Mouse (Mus musculus) kidney, adult 2 months (tissue): ENCODE results near the gene Plpp3. TPM values are rescaled to one million over a fixed set of nuclear protein-coding genes. Genes with fewer than 3 reads are reported as not detected.
A peak's percentile ranks its signal among the peaks of the same experiment; 100 is the strongest.

Source experiments
- DNase-seq: peaks from one replicate; pipeline ENCODE4 v3.0.0; 2021
- H3K27ac ChIP-seq: fragments of 200-500 bp; 2 replicates; pipeline ENCODE4 v1.5.1; 2012; ENCODE audit warnings: low read depth, low read length, control low read depth, inconsistent platforms; ENCODE audit not compliant: insufficient read depth
- H3K27me3 ChIP-seq: fragments of 200-500 bp; replicated peaks from 2 replicates; pipeline ENCODE4 v1.6.1; 2012; ENCODE audit warnings: mild to moderate bottlenecking, moderate library complexity, low read length, inconsistent platforms; ENCODE audit not compliant: control insufficient read depth, insufficient read depth
- H3K36me3 ChIP-seq: fragments of 200-500 bp; 2 replicates; pipeline ENCODE4 v1.6.1; 2012; ENCODE audit warnings: mild to moderate bottlenecking, moderate library complexity, low read length, inconsistent platforms; ENCODE audit not compliant: control insufficient read depth, insufficient read depth
- H3K4me1 ChIP-seq: fragments of 200-500 bp; 2 replicates; pipeline ENCODE4 v1.6.1; 2011; ENCODE audit warnings: low read length; ENCODE audit not compliant: control insufficient read depth, insufficient read depth
- H3K4me3 ChIP-seq: fragments of 200-500 bp; 2 replicates; pipeline ENCODE4 v1.5.1; 2011; ENCODE audit warnings: mild to moderate bottlenecking, low read depth, low read length, control low read depth; ENCODE audit not compliant: insufficient read depth
- CTCF ChIP-seq: fragments of 200-500 bp; conservative IDR thresholded peaks from 2 replicates; pipeline ENCODE4 v1.5.1; 2011; ENCODE audit warnings: low read depth, mild to moderate bottlenecking, control low read depth, low read length, moderate library complexity, mixed read lengths; ENCODE audit not compliant: insufficient read depth, insufficient read length
- POLR2A ChIP-seq: fragments of 200-500 bp; IDR thresholded peaks from one replicate; pipeline ENCODE4 v1.6.1; 2011; ENCODE audit warnings: low read depth, low read length, control low read depth
- WGBS: fragments of 180-500 bp; shearing (Covaris S2); methylation state at CpG from one replicate; pipeline ENCODE4 v1.1.7; 2018; 5-methylcytosine and 5-hydroxymethylcytosine counted together
- polyA plus RNA-seq: library from polyadenylated mRNA; depleted of rRNA; stranded (reverse); fragments of >200 nt; gene quantifications from 2 replicates; pipeline ENCODE4 v1.2.3, GENCODE M21; 2012

Plpp3 gene
- polyA plus RNA-seq, 1 experiment, result 77.7 TPM

DNA sequence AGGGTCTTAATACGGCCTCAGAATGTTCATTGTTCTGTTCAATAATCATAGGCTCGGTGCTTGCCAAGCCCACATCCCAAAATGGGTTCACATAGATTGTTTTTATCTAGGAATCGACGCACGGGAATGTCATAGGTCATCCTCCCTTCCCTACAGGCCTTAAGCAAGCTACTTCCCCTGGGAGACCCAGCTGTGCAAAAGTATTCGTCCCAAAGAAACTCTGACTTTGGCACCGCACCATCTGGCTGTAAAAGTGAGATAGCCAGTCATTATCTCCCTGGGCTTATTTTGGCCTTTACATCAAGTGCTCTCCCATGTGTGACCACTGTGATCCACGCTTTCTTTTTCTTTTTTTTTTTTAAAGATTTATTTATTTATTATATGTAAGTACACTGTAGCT, 42.2 kb downstream of the Plpp3 start:
- no peak for TF ChIP-seq POLR2A
- no peak for TF ChIP-seq CTCF
- DNase-seq, result no peak
- Histone ChIP-seq H3K27ac (no peak overlapping the region), H3K27me3 (no peaks in the 10 kb centered on the region), H3K4me1 (peaks cover 15% of the 10 kb centered on the region; the same call in 1 of the 2 replicates), H3K4me3 (no peak overlapping the region), H3K36me3 (no peaks in the 10 kb centered on the region)
- 64% methylated on average over 8 of the region's 8 CpGs for WGBS

DNA sequence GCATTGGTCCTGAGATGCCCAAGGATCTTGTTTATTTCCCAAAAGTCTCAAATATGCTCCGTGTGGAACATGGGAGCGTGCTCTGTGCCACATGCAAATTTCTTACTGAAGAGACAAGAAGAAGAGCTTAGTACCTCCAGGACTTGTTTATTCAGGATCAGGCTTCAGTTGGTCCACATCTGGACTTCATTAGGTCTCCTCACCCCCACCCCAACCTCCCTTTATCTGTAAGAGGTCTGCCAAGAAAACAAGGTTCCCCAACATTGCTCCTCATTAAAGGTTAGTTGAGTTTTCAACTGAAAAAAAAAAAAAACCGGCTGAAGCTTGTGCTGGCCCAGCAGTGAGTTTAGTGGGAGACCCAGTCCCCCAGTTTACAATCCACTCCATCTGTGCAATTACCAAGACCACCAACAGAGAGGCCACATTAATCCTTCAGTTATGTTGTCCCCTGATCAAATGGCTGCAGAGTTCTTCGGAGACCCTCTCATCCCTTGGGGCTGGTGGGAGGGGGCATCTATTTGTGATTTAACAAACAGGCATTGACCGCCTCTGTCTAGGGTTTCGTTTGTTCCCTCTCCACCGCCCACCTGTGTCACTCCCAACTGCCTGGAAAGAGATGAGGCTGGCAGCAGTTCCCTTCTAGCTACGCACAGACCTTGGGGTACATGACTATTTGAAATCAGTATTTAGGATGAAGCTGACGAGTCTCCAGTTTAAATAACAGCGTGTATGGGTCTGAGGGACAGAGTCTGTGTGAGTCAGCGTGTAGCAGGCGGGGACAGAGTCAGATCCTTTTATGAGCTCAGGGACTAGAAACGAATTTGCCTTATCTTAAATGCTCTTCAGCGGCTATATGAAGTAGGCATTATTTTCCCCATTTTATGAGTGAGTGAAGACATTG, 43.7 kb downstream of the Plpp3 start:
- no peak for DNase-seq
- no peak for TF ChIP-seq POLR2A
- no peak for TF ChIP-seq CTCF
- Histone ChIP-seq H3K27me3 (no peaks in the 10 kb centered on the region), H3K4me3 (no peak overlapping the region), H3K27ac (no peak overlapping the region), H3K4me1 (peaks cover 23% of the 10 kb centered on the region), H3K36me3 (no peaks in the 10 kb centered on the region)
- WGBS, result 73% methylated on average over 14 of the region's 14 CpGs

DNA sequence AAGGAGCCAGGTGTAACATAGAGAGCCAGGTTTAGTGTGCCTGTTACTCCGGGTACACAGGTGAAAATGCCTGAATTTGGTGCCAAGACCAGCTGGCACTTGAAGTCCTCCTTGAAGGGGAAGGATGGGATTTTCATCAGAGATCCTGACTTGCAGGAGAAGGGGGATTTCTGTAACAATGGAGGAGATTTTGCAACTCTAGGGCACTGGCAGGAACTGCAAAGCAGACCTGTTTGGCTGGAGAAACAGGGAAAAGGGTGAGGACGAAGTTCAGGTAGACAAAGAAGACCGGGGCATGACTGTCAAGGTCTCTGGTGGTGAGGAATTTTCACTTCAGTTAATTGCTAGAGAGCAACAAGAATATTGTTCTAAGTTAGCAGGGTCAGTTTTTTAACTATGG, 45.3 kb downstream of the Plpp3 start:
- no peak overlapping the region for H3K27ac ChIP-seq
- no peaks in the 10 kb centered on the region for H3K36me3 ChIP-seq
- DNase-seq, result peak; percentile 63
- H3K4me3 ChIP-seq, result no peak overlapping the region
- H3K4me1 ChIP-seq, result peaks cover 25% of the 10 kb centered on the region
- no peaks in the 10 kb centered on the region for H3K27me3 ChIP-seq
- no peak for TF ChIP-seq CTCF
- no peak for TF ChIP-seq POLR2A
- WGBS, result 47% methylated on average over 3 of the region's 3 CpGs

DNA sequence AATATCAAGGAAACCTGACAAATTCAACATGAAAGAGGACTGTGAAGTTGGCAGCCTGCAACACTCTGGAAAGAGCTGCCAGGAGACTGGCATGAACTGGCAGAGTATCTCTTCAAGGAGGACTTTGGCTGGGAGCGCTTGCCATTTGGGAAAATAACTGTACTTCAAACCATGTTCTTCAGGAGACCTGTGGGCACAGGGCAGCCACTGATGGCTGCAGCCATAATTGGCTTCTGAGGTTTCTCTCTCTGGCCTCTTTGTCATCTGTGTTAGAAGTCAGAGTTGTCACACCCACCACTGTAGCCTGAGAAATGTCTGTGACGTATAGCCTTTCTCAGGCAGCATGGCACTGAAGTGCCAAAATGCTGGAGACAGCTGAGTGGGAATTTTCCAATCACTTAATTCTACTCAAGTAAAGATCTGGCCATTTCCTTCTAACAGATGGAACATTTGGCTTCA, 46.2 kb downstream of the Plpp3 start:
- peaks cover 25% of the 10 kb centered on the region for H3K4me1 ChIP-seq
- TF ChIP-seq POLR2A (no peak), CTCF (no peak)
- no peaks in the 10 kb centered on the region for H3K27me3 ChIP-seq
- 62% methylated on average over 2 of the region's 2 CpGs for WGBS
- H3K4me3 ChIP-seq, result no peak overlapping the region
- no peak overlapping the region for H3K27ac ChIP-seq
- DNase-seq, result peak; percentile 71
- no peaks in the 10 kb centered on the region for H3K36me3 ChIP-seq

DNA sequence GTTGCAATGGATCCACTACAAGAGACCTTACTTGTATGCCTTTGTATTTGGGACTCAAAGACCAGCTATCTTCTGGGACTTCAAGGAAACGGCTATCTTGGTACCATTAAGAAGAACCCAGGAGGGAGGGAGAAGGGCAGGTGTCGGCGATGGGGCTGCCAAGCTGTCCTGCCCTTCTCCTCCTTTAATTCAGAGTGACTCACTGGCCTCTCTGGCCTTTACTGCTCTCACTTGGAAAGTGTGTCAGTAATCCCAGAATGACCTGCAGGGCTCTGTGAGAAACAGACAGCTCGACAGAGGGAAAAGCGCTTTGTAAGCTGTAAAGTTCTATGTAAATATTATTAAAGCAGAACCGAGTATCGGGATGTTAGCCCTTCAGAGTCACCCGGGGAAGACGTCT, 46.9 kb downstream of the Plpp3 start:
- DNase-seq, result no peak
- H3K4me3 ChIP-seq, result no peak overlapping the region
- no peaks in the 10 kb centered on the region for H3K27me3 ChIP-seq
- WGBS, result 57% methylated on average over 9 of the region's 9 CpGs
- no peaks in the 10 kb centered on the region; the same call in 1 of the 2 replicates for H3K36me3 ChIP-seq
- TF ChIP-seq CTCF, result no peak
- TF ChIP-seq POLR2A, result no peak
- H3K4me1 ChIP-seq, result peaks cover 25% of the 10 kb centered on the region
- H3K27ac ChIP-seq, result no peak overlapping the region

DNA sequence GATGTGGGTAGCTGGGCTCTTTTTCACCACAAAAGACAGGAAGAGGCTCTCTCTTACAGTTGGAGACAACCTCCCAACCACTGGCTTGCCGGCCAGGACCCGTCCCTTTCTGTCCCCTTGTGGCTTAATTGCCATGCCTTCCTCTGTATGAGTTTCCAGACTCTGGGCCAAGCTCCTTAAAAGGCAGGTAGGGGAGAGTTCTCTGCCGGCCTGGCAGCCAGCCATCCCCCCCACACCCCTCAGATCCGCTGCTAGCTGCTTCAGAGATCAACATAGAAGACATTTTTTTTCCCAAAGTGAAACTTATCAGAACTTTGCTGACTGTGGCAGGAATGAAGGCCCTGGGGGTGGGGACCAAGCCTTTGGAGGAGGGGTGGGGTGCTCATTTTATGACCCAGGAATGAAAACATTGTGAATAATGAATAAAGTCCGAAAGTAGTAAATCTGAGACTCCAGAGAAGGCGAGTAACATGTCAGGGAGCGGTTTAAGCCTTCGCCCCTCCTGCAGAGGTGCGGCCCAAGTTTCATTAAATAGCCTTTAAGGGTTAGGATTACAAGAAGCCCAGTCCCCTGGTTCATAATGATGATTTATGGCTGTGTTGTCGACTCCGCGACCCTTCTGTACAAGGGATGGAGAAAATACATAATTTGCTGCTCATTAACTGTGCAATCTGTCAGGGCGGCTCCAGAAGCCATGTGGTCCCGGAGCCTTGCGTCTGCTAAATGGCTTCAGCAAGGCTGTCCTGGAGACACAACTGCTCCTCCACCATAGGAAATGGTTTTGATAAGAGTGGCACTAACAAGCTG, 48.1 kb downstream of the Plpp3 start:
- no peaks in the 10 kb centered on the region for H3K27me3 ChIP-seq
- H3K27ac ChIP-seq, result peak overlapping the region; percentile 54
- WGBS, result 34% methylated on average over 15 of the region's 15 CpGs
- peaks cover 25% of the 10 kb centered on the region for H3K4me1 ChIP-seq
- no peak overlapping the region for H3K4me3 ChIP-seq
- no peaks in the 10 kb centered on the region; the same call in 1 of the 2 replicates for H3K36me3 ChIP-seq
- DNase-seq, result peak; percentile 90
- TF ChIP-seq CTCF, result no peak

DNA sequence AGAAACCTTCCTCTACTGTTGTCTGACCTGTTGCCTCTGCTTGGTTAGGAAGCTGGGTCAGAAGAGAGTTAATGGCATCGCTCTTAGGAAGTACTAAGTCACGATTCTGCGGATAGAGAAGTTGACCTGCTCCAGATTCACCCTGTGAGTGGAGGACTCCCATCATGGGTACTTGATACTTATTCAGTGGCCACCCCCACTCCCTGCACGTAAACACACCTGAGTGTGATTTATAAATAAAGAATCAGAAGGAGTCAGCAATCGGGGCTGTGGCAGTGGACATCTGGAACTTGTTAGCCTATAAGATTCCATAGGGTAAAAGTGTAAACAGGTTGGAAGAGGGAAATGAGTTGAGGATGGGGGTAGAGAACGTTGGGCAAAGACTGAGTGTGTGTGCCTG, 49.0 kb downstream of the Plpp3 start:
- no peak for DNase-seq
- Histone ChIP-seq H3K27me3 (no peaks in the 10 kb centered on the region), H3K36me3 (no peaks in the 10 kb centered on the region; the same call in 1 of the 2 replicates), H3K4me1 (peaks cover 25% of the 10 kb centered on the region), H3K4me3 (no peak overlapping the region), H3K27ac (no peak overlapping the region)
- TF ChIP-seq POLR2A, result no peak
- TF ChIP-seq CTCF, result no peak
- WGBS, result 76% methylated on average over 6 of the region's 6 CpGs
